Mouse (Mus musculus) gastrocnemius, adult 8-10 months (tissue): Measurements from ENCODE around the gene Taar4. TPM values are rescaled to one million over a fixed set of nuclear protein-coding genes. Genes with fewer than 3 reads are reported as not detected.

Source experiments
- DNase-seq, 2 experiments: peaks; one replicate each; pipeline ENCODE4 v3.0.0; 2022; ENCODE audit warnings: low spot score in 2 of 2
- total RNA-seq, 4 experiments: library from RNA; stranded (reverse); gene quantifications; 2 replicates each; pipeline ENCODE4 v1.2.4; 2022

Gene Taar4
- total RNA-seq, 4 experiments from 2014 or later = not detected

DNA sequence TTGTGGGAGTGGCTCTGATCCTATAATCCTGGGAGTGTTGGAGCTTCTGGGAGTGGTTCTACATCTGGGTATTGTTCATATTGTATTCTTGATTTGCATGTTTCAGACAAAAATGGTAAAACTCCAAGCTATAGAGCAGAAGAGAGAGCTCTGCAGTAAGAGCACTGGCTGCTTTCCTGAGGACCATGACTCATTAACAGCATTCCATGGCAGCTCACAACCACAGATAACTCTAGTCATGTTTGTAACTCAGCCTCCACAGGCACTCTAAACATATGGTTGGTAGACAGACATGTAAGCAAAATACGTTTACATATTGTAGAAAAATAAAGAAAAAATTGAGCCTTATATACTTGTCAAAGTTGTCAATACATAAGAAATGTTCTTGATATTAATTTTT, 46.1 kb downstream of the Taar4 start:
- DNase-seq = no peak

DNA sequence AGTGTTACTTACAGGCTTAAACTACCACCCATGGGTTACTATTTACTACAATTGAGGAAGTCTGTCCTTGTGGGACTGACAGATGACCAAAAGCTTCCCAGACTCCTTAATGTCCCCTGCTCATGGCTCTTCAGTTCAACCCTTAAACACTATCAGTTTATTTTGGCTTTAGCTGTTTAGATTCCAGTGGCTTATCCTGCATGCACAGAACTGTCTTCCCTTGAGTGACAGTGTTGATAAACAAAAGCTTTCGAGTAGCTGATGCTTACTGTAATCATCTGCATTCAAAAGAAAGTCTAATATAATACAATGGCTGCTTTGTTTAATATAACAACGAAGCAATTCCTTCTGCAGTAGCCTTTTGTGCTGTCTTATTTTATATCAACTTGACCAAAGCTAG, 46.7 kb downstream of the Taar4 start:
- no peak for DNase-seq

DNA sequence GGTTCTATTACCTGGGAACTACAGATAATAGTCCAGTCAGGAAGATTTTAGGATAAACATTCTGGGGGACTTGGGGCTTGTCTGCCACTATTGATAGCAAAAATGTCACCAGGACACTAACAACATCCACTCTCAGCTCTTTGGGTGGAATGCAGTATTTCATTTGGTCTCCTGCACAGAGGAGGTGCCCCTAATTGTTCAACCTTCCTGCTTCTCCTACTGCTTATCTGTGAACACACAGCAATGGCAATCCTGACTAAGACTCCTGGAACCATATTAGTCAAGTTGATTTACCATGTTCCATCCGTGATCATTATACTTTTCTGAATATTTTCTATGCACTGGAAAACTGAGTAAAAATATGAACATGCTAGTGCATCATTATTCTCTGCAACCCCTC, 47.8 kb downstream of the Taar4 start:
- no peak for DNase-seq

Other genes starting within 250 kb of the Taar4 start
- gene Rps12, start 173.2 kb upstream of the Taar4 start, total RNA-seq = 100 to 1,000 TPM; 127 to 219 (median 169) TPM
- 1 to 10 TPM; 4.6 to 8.3 (median 6.0) TPM for gene Slc18b1, start 163.5 kb upstream of the Taar4 start, total RNA-seq
- gene Vnn3, start 109.0 kb upstream of the Taar4 start, total RNA-seq = under 1 TPM in 2 of 4 experiments, not detected in 2; 0.17 to 0.21 TPM
- under 1 TPM in 2 of 4 experiments, not detected in 2; 0.13 to 0.35 TPM for gene Vnn1, start 65.8 kb upstream of the Taar4 start, total RNA-seq
- gene Taar1, start 40.1 kb upstream of the Taar4 start, total RNA-seq = not detected
- not detected for gene Taar2, start 21.9 kb upstream of the Taar4 start, total RNA-seq
- gene Taar3, start 10.9 kb upstream of the Taar4 start, total RNA-seq = not detected
- not detected for gene Taar5, start 10.2 kb downstream of the Taar4 start, total RNA-seq
- not detected for gene Taar6, start 25.2 kb downstream of the Taar4 start, total RNA-seq
- gene Taar7a, start 33.0 kb downstream of the Taar4 start, total RNA-seq = not detected
- gene Taar7b, start 39.4 kb downstream of the Taar4 start, total RNA-seq = not detected
- gene Taar7d, start 66.7 kb downstream of the Taar4 start, total RNA-seq = not detected
- gene Taar7e, start 77.1 kb downstream of the Taar4 start, total RNA-seq = not detected
- not detected for gene Taar7f, start 89.0 kb downstream of the Taar4 start, total RNA-seq
- not detected for gene Taar8a, start 116.0 kb downstream of the Taar4 start, total RNA-seq
- not detected for gene Taar8b, start 131.8 kb downstream of the Taar4 start, total RNA-seq
- gene Taar8c, start 141.4 kb downstream of the Taar4 start, total RNA-seq = not detected
- gene Taar9, start 149.0 kb downstream of the Taar4 start, total RNA-seq = not detected
- 10 to 100 TPM; 22.1 to 28.8 (median 24.4) TPM for gene Stx7, start 188.8 kb downstream of the Taar4 start, total RNA-seq